8 mouse cellular contexts compared by ENCODE assay signal in genomic region chr3:152478599-152479435, GRCm38 (mm10).
A peak's percentile ranks its signal among the peaks of the same experiment; 100 is the strongest.
DNase-seq lines count a peak whose midpoint lies in the region; ATAC-seq lines count a peak whose summit lies in the region.

No protein-coding gene starts in this region.

- no peak overlapping the region for H3K27ac ChIP-seq in heart, embryonic 11.5 days (ENCODE audit: low read depth, low read length)
- peak overlapping the region; percentile 61 for H3K27ac ChIP-seq in kidney, embryonic 16.5 days (ENCODE audit: low read length)

- peak; percentile 95 for DNase-seq in heart, adult 11 months
- DNase-seq in heart, postnatal 25 days (ENCODE audit: low spot score), result no peak
- DNase-seq in c-Kit-positive CD71-positive TER-119-positive erythroid progenitor cells, embryonic 14.5 days (ENCODE audit: low spot score), result peak; percentile 73
- DNase-seq in lung, postnatal 4 days, result peak; percentile 60
- DNase-seq in spleen, postnatal 10 days (ENCODE audit: low spot score in 2 of 2), result peak; percentile 27 to 50
- no peak for DNase-seq in left cerebral cortex, adult 9 months (ENCODE audit: low spot score in 2 of 2)

- no peaks in the 10 kb centered on the region for H3K36me3 ChIP-seq in heart, embryonic 11.5 days (ENCODE audit: control insufficient read depth, insufficient read depth, low read length)
- no peaks in the 10 kb centered on the region for H3K36me3 ChIP-seq in kidney, embryonic 16.5 days (ENCODE audit: insufficient read depth, low read length)

- no peak overlapping the region for H3K9ac ChIP-seq in heart, embryonic 11.5 days (ENCODE audit: low read depth, low read length)
- H3K9ac ChIP-seq in kidney, embryonic 16.5 days (replicated peaks; ENCODE audit: low read length), result peak overlapping the region; percentile 60

- no peaks in the 10 kb centered on the region for H3K27me3 ChIP-seq in heart, embryonic 11.5 days (ENCODE audit: control insufficient read depth, insufficient read depth, low read length)
- H3K27me3 ChIP-seq in kidney, embryonic 16.5 days (ENCODE audit: insufficient read depth, low read length), result no peaks in the 10 kb centered on the region

- H3K4me2 ChIP-seq in heart, embryonic 11.5 days, result peak overlapping the region; percentile 79
- H3K4me2 ChIP-seq in kidney, embryonic 16.5 days (replicated peaks; ENCODE audit: low read depth, low read length), result peak overlapping the region; percentile 80

- H3K4me1 ChIP-seq in heart, embryonic 11.5 days (ENCODE audit: control insufficient read depth, insufficient read depth, low read length), result peaks cover 6% of the 10 kb centered on the region; the same call in 1 of the 2 replicates
- peaks cover 19% of the 10 kb centered on the region for H3K4me1 ChIP-seq in kidney, embryonic 16.5 days (ENCODE audit: insufficient read depth, low read length)

- peak; percentile 79; the same call in 1 of the 2 replicates for ATAC-seq in heart, embryonic 11.5 days (replicated peaks; ENCODE audit: insufficient number of reproducible peaks, low FRiP score, low TSS enrichment)
- peak; percentile 76 for ATAC-seq in kidney, embryonic 16.5 days (ENCODE audit: low FRiP score, low TSS enrichment)

- H3K4me3 ChIP-seq in heart, embryonic 11.5 days (ENCODE audit: low read depth, low read length), result peak overlapping the region; percentile 55
- H3K4me3 ChIP-seq in kidney, embryonic 16.5 days (ENCODE audit: low read length), result peak overlapping the region; percentile 49

- H3K9me3 ChIP-seq in heart, embryonic 11.5 days (replicated peaks; ENCODE audit: control insufficient read depth, low read length), result no peaks in the 10 kb centered on the region
- H3K9me3 ChIP-seq in kidney, embryonic 16.5 days (ENCODE audit: low read length), result no peaks in the 10 kb centered on the region

- WGBS in heart, embryonic 11.5 days (ENCODE audit: insufficient replicate concordance), result 3% methylated on average over 14 of the region's 16 CpGs
- WGBS in kidney, embryonic 16.5 days, result 4% methylated on average over 11 of the region's 16 CpGs

- intact Hi-C loops in heart, postnatal 25 days (cut with DNase I), result no loop called here

Comparison
In these comparisons a context has a peak if more than half of its experiments do, and no peak if none do; other contexts are left out.
1. DNase-seq: peak in heart, adult 11 months (single experiment), c-Kit-positive CD71-positive TER-119-positive erythroid progenitor cells, embryonic 14.5 days (single experiment), lung, postnatal 4 days (2 of 2) and spleen, postnatal 10 days (2 of 2); none in heart, postnatal 25 days (single experiment) and left cerebral cortex, adult 9 months (0 of 2).